Mouse (Mus musculus): ENCODE measurements at regions not wholly inside any gene's neighbourhood (a gene's known extent, or its start where the extent isn't known, plus 50 kb on each side); places are given as distances from the start of the nearest gene placed in this dataset.
"Not testable (repeated sequence)": the region's sequence is repeated elsewhere in the genome, so short reads cannot be mapped to it uniquely, and the experiment has no call there.

DNA sequence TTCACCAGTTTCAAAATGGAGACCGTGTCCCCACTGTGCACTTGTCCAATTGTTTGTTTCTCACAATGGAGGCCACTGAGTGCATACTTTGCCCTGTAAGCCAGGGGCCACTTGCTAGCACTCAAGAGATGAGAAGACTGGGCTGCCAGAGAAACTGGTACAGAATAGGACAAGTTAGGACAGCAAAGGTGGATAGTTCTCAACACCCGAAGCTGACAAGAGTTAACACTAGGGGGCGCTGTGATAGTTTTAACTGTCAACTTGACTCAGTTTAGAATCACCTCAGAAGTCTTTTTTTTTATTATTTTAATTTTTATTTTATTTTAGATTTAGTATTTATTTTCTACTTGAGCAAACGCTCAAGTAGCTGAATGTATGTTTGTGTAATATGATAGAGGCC is 188.2 kb upstream of the Asap2 start:
- in situ Hi-C loops (cut with MboI, MseI), result not testable (repeated sequence)

DNA sequence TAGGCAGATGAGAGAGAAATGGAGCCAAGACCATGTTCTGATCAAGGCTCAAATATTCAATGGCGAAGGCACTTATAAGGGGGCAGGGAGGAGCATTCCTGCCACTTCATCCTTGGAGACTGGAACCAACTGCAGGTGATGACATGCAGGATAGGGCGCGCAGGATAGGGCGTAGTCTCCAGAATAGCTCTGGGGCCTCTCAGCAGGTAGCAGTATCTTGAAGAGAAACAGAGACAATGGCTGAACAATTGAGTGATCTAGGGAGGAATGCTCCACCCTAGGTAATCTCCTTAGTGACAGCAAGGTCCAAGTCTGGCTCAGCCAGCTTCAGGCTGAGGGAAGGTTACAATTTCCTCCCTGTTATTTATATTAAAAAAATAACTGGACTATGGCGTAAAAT is 184.8 kb upstream of the Asap2 start:
- in situ Hi-C loops (cut with MboI, MseI), result not testable (repeated sequence)

DNA sequence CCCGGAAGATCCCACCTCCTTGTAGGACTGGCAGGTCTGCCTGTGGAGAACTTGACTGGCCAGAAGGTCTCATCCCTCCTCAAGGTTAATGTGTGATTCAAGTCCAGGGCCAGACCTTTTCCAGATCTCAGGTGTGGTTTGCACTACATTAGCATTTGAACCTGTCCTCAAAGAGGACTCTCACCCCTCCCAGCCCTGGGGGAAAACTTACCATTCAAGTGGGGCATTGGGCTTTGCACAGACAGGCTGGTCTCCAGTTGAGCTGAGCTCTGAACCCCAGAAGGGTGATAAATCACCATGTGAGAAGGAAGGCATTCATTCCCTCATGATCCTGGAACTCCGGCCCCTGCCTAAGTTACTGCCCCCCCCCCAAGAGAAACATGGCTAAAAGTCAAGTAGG is 183.6 kb upstream of the Asap2 start:
- in situ Hi-C loops (cut with MboI, MseI), result no loop called here

DNA sequence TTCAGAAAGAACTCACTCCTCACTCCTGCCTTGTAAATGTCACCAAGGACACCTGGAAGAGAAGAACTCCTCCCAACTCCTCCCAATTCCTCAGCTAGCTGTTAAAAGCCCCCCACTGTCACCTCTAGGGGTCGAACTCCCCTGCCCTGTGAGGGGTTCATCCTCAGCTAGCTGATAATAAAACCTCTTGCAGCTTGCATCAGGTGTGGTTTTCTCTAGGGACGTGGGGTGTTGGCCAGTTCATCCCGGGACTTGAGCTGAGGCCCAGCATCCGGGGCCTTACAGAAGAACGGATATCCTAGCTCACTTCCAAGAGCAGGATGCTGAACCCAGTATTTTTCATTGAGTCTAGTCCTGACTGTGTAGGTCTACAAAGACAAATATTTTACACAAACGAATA is 176.4 kb upstream of the Asap2 start:
- in situ Hi-C loops (cut with MboI, MseI), result not testable (repeated sequence)

- in situ Hi-C loops (cut with MboI, MseI), result not testable (repeated sequence)
Measured at GRCm38 (mm10) chr12:20815121-20815520, 175.1 kb upstream of the Asap2 start.

DNA sequence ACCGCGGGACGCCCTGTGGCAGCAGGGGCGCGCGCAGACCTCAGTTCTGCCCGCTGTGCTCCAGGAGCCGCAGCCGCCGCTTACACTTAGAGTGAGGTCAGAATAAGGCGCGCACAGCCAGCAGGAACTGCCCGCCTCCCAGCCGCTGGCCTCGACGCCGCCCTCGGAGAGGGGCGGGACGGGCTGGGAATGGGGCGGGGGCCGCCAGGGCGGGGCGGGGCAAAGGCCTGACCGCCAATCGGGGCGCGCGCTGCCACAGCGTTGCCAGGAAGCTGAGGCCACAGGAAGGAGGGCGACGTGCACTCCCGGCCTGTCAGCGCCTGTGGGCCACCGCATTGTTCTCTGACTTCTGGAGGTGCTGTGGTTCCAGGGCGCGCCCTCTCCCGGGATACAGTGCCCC is 174.7 kb upstream of the Asap2 start:
- in situ Hi-C loops (cut with MboI, MseI), result no loop called here

GRCm38 (mm10) chr12:20843661-20844320 is 146.5 kb upstream of the Asap2 start:
- in situ Hi-C loops (cut with MboI, MseI), result not testable (repeated sequence)

DNA sequence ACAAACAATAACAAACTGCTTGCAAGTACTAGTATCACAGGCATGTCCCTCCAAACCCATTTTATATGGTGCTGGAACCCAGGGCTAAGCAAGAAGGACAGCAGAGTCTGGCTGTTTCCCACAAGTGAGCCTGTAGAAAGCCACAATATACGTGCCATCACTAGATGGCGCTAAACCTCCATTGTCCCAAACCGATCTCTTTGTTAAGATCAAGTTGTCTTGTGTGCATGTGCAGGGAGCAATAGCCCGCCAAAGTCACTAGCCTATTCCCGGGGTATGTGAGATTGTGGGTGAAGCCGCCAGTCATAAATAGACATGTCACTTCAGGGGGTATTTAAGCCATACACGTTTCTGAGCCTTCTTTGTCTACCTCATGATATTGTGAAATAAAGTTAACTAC is 145.4 kb upstream of the Asap2 start:
- in situ Hi-C loops (cut with MboI, MseI), result not testable (repeated sequence)

DNA sequence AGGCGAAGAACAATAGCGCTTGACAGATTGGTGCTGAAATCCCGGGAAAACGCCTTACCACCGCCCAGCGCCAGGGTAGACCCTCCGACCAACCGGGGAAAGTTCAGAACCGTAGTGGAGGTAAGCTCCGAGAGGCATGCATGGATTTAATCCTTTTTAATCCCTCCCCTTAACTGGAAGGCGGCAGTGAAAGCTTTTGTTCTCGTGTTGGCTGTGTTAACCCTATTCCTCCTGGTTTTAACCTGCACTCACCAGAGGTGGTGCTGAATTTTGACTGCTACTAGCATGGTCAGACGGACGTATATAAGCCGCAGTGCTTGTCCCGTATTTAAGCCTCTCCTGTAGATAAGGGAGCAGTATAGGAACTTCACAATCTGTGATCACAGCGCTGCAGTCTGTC is 145.0 kb upstream of the Asap2 start:
- in situ Hi-C loops (cut with MboI, MseI), result no loop called here

GRCm38 (mm10) chr12:20884104-20884503 is 106.2 kb upstream of the Asap2 start:
- in situ Hi-C loops (cut with MboI, MseI), result not testable (repeated sequence)

DNA sequence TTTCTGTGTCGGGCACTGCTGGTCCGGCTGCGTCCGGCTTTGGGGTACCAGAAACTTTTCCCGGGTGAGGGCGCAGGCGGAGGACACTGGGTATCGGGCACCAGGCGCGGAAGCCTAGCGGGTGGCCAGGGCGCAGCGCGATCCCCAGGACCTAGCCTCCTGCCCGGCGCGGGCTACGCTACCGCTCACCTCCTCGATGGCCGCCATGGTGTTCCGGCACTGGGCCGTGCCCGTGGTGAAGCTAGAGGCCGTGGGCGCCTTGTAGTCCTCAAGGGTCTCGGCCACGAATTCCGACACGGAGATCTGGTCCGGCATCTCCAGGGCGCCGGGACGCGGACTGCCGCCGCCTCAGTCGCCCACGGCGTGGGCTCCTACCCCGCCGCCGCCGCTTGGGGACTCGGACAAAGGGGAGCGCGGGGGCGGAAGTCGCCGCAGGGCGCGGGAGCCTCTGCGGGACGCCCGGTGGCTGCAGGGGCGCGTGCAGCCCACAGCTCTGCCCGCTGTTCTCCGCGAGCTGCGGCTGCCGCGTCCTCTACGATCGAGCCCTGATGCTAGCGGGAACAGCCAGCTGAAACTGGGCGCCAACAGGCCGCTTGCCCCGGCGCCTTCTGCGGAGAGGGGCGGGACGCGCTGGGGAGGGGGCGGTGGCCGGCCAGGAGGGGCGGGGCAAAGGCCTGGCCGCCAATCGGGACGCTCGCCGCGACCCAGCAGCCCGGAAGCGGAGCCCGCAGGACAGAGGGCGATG is 69.4 kb upstream of the Asap2 start:
- in situ Hi-C loops (cut with MboI, MseI), result loop anchor here in 1 of 2 experiments (5.0 to 10.0 kb wide), 2 partner anchors 364 to 969 kb away; partner anchors contain the start of genes Cpsf3, Gm21863 and Itgb1bp1

GRCm38 (mm10) chr12:20921398-20922023 is 68.7 kb upstream of the Asap2 start:
- in situ Hi-C loops (cut with MboI, MseI), result loop anchor here in 1 of 2 experiments (5.0 to 10.0 kb wide), 2 partner anchors 363 to 969 kb away; partner anchors contain the start of genes Cpsf3, Gm21863 and Itgb1bp1

DNA sequence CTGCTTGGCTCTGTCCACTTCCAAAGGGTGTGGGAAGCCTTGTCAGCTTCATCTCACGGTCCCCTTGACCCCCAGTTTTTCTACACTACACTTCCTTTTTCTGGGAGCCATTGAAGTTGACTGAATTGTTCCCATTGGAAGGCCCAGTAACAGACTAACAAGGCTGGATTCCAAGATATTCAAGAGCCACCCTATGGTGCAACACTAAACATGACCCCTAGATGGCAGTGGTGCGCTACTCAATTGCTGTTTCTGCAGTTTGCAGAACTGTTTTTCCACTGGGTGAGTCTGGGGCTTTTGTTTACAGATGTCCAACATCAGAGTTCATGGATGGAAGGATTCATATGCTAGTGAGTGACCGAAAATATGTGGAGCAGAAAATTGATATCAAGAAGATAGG is 61.3 kb upstream of the Asap2 start:
- in situ Hi-C loops (cut with MboI, MseI), result loop anchor here (10.0 to 25.0 kb wide), 3 partner anchors 108 to 356 kb away; partner anchors contain the start of genes Cpsf3 (in 1 of the 2) and Itgb1bp1 (in 1 of the 2)

Measured in T-helper 17 cell (primary cell).